Mouse (Mus musculus): ENCODE data around the gene Ddr2. TPM values are rescaled to one million over a fixed set of nuclear protein-coding genes. Genes with fewer than 3 reads are reported as not detected.
A peak's percentile ranks its signal among the peaks of the same experiment; 100 is the strongest.

Ddr2 gene
- polyA plus RNA-seq, 1 experiment = 13.7 TPM

- Histone ChIP-seq H3K36me3 (ENCODE audit: control insufficient read depth, insufficient read depth) (peaks cover 20% of the 10 kb centered on the region), H3K79me2 (ENCODE audit: control insufficient read depth, insufficient read depth) (peaks cover 9% of the 10 kb centered on the region), H3K4me3 (ENCODE audit: insufficient read depth, poor library complexity, severe bottlenecking) (peak within 1 kb of the TSS; percentile 59), H3K27me3 (ENCODE audit: control insufficient read depth, insufficient read depth, insufficient read length) (no peaks in the 10 kb centered on the region), H3K79me3 (ENCODE audit: low read depth) (peaks cover 5% of the 10 kb centered on the region), H3ac (ENCODE audit: control insufficient read depth, insufficient read length, low read depth) (peak within 1 kb of the TSS; percentile 58)
- TF ChIP-seq CTCF (IDR thresholded peaks at IDR 0.05; ENCODE audit: control insufficient read depth, insufficient read depth, insufficient read length) = no peak
- no peak for TF ChIP-seq MYOD1 (IDR thresholded peaks at IDR 0.05; ENCODE audit: control insufficient read depth, insufficient read length, low read depth)
- TF ChIP-seq MYOG (IDR thresholded peaks at IDR 0.05; ENCODE audit: control insufficient read depth, extremely low read depth, insufficient read length) = no peak
- TF ChIP-seq CEBPB (IDR thresholded peaks at IDR 0.05; ENCODE audit: low read depth) = peak; percentile 63
- TF ChIP-seq USF1 (IDR thresholded peaks at IDR 0.05; ENCODE audit: low read depth) = peak; percentile 84
- TF ChIP-seq MAX (IDR thresholded peaks at IDR 0.05) = peak; percentile 58
- TF ChIP-seq FOSL1 (IDR thresholded peaks at IDR 0.05; ENCODE audit: insufficient read depth, low read length, poor library complexity, severe bottlenecking) = no peak
These were observed 141.6 kb downstream of the Ddr2 start, which contains the start of gene Hsd17b7 for GRCm38 (mm10) chr1:169968792-169969515. Gene Hsd17b7 (minus strand): TSS chr1:169969241.

- Histone ChIP-seq H3K79me3 (ENCODE audit: low read depth) (no peaks in the 10 kb centered on the region), H3K79me2 (ENCODE audit: control insufficient read depth, insufficient read depth) (no peaks in the 10 kb centered on the region), H3ac (ENCODE audit: control insufficient read depth, insufficient read length, low read depth) (no peak overlapping the region), H3K27me3 (ENCODE audit: control insufficient read depth, insufficient read depth, insufficient read length) (no peaks in the 10 kb centered on the region), H3K36me3 (ENCODE audit: control insufficient read depth, insufficient read depth) (peaks cover 34% of the 10 kb centered on the region), H3K4me3 (ENCODE audit: insufficient read depth, poor library complexity, severe bottlenecking) (no peak overlapping the region)
- TF ChIP-seq USF1 (IDR thresholded peaks at IDR 0.05; ENCODE audit: low read depth) = no peak
- TF ChIP-seq CEBPB (IDR thresholded peaks at IDR 0.05; ENCODE audit: low read depth) = no peak
- no peak for TF ChIP-seq MAX (IDR thresholded peaks at IDR 0.05)
- TF ChIP-seq MYOD1 (IDR thresholded peaks at IDR 0.05; ENCODE audit: control insufficient read depth, insufficient read length, low read depth) = no peak
These were observed 157.5 kb downstream of the Ddr2 start for GRCm38 (mm10) chr1:169953106-169953505.

- TF ChIP-seq CEBPB (IDR thresholded peaks at IDR 0.05; ENCODE audit: low read depth) (no peak), MAX (IDR thresholded peaks at IDR 0.05) (no peak), MYOG (IDR thresholded peaks at IDR 0.05; ENCODE audit: control insufficient read depth, extremely low read depth, insufficient read length) (no peak), CTCF (IDR thresholded peaks at IDR 0.05; ENCODE audit: control insufficient read depth, insufficient read depth, insufficient read length) (no peak), USF1 (IDR thresholded peaks at IDR 0.05; ENCODE audit: low read depth) (no peak), FOSL1 (IDR thresholded peaks at IDR 0.05; ENCODE audit: insufficient read depth, low read length, poor library complexity, severe bottlenecking) (no peak), MYOD1 (IDR thresholded peaks at IDR 0.05; ENCODE audit: control insufficient read depth, insufficient read length, low read depth) (no peak)
- Histone ChIP-seq H3ac (ENCODE audit: control insufficient read depth, insufficient read length, low read depth) (no peak overlapping the region), H3K79me3 (ENCODE audit: low read depth) (no peaks in the 10 kb centered on the region), H3K79me2 (ENCODE audit: control insufficient read depth, insufficient read depth) (no peaks in the 10 kb centered on the region), H3K27me3 (ENCODE audit: control insufficient read depth, insufficient read depth, insufficient read length) (no peaks in the 10 kb centered on the region), H3K36me3 (ENCODE audit: control insufficient read depth, insufficient read depth) (peaks cover 34% of the 10 kb centered on the region), H3K4me3 (ENCODE audit: insufficient read depth, poor library complexity, severe bottlenecking) (no peak overlapping the region)
These were observed 157.9 kb downstream of the Ddr2 start for GRCm38 (mm10) chr1:169952636-169953035.

- H3K79me2 ChIP-seq (ENCODE audit: control insufficient read depth, insufficient read depth) = no peaks in the 10 kb centered on the region
- no peak overlapping the region for H3K4me3 ChIP-seq (ENCODE audit: insufficient read depth, poor library complexity, severe bottlenecking)
- no peaks in the 10 kb centered on the region for H3K79me3 ChIP-seq (ENCODE audit: low read depth)
- peaks cover 34% of the 10 kb centered on the region for H3K36me3 ChIP-seq (ENCODE audit: control insufficient read depth, insufficient read depth)
- TF ChIP-seq MYOD1 (IDR thresholded peaks at IDR 0.05; ENCODE audit: control insufficient read depth, insufficient read length, low read depth) (no peak), FOSL1 (IDR thresholded peaks at IDR 0.05; ENCODE audit: insufficient read depth, low read length, poor library complexity, severe bottlenecking) (no peak), MAX (IDR thresholded peaks at IDR 0.05) (no peak), CTCF (IDR thresholded peaks at IDR 0.05; ENCODE audit: control insufficient read depth, insufficient read depth, insufficient read length) (no peak), USF1 (IDR thresholded peaks at IDR 0.05; ENCODE audit: low read depth) (no peak), CEBPB (IDR thresholded peaks at IDR 0.05; ENCODE audit: low read depth) (no peak), MYOG (IDR thresholded peaks at IDR 0.05; ENCODE audit: control insufficient read depth, extremely low read depth, insufficient read length) (no peak)
- no peaks in the 10 kb centered on the region for H3K27me3 ChIP-seq (ENCODE audit: control insufficient read depth, insufficient read depth, insufficient read length)
- H3ac ChIP-seq (ENCODE audit: control insufficient read depth, insufficient read length, low read depth) = no peak overlapping the region
These were observed 159.0 kb downstream of the Ddr2 start for GRCm38 (mm10) chr1:169951561-169951960.

- Histone ChIP-seq H3K4me3 (ENCODE audit: insufficient read depth, poor library complexity, severe bottlenecking) (no peak overlapping the region), H3K27me3 (ENCODE audit: control insufficient read depth, insufficient read depth, insufficient read length) (no peaks in the 10 kb centered on the region), H3ac (ENCODE audit: control insufficient read depth, insufficient read length, low read depth) (no peak overlapping the region), H3K36me3 (ENCODE audit: control insufficient read depth, insufficient read depth) (peaks cover 32% of the 10 kb centered on the region), H3K79me2 (ENCODE audit: control insufficient read depth, insufficient read depth) (no peaks in the 10 kb centered on the region), H3K79me3 (ENCODE audit: low read depth) (no peaks in the 10 kb centered on the region)
- no peak for TF ChIP-seq CEBPB (IDR thresholded peaks at IDR 0.05; ENCODE audit: low read depth)
- no peak for TF ChIP-seq MYOG (IDR thresholded peaks at IDR 0.05; ENCODE audit: control insufficient read depth, extremely low read depth, insufficient read length)
- no peak for TF ChIP-seq USF1 (IDR thresholded peaks at IDR 0.05; ENCODE audit: low read depth)
- no peak for TF ChIP-seq CTCF (IDR thresholded peaks at IDR 0.05; ENCODE audit: control insufficient read depth, insufficient read depth, insufficient read length)
- no peak for TF ChIP-seq MAX (IDR thresholded peaks at IDR 0.05)
- no peak for TF ChIP-seq FOSL1 (IDR thresholded peaks at IDR 0.05; ENCODE audit: insufficient read depth, low read length, poor library complexity, severe bottlenecking)
- TF ChIP-seq MYOD1 (IDR thresholded peaks at IDR 0.05; ENCODE audit: control insufficient read depth, insufficient read length, low read depth) = no peak
These were observed 159.9 kb downstream of the Ddr2 start for GRCm38 (mm10) chr1:169950651-169951050.
